Mouse (Mus musculus) gastrocnemius, postnatal 14 days (tissue): ENCODE measurements around the gene Slf1. TPM values are rescaled to one million over a fixed set of nuclear protein-coding genes. Genes with fewer than 3 reads are reported as not detected.
"Not testable (repeated sequence)": the region's sequence is repeated elsewhere in the genome, so short reads cannot be mapped to it uniquely, and the experiment has no call there.

Source experiments
- DNase-seq: peaks from one replicate; pipeline ENCODE4 v3.0.0; 2021; ENCODE audit warnings: mixed read lengths
- intact Hi-C: fragments of 180-260 bp; cut with DNase I; formaldehyde crosslinking; loops from one replicate; pipeline ENCODE4 v1.15.1; 2025; ENCODE audit warnings: low total_unique reads
- long read RNA-seq, 2 experiments: library from polyadenylated mRNA; stranded (forward); transcript quantifications; one replicate each; pipeline ENCODE4 v2.0.0; 2021
- total RNA-seq, 2 experiments: library from RNA; stranded (reverse); gene quantifications; 2 replicates each; pipeline ENCODE4 v1.2.3; 2021

Slf1 gene
- 1 to 10 TPM; 4.1 to 4.7 TPM for total RNA-seq
- long read RNA-seq, experiment 1, partial matches to known transcripts = 0 of 5 reads
- long read RNA-seq, experiment 1, other reads (novel, unspliced or antisense) = 1 of 5 reads
- long read RNA-seq, experiment 2, partial matches to known transcripts = 0 of 1 reads
- long read RNA-seq, experiment 2, other reads (novel, unspliced or antisense) = 0 of 1 reads

- DNase-seq = peak; percentile 86
- intact Hi-C loops = no loop called here
Measured at GRCm38 (mm10) chr13:77134931-77135620, at the start of gene Slf1, which contains the start of gene 2210408I21Rik. Gene Slf1 (minus strand): TSS chr13:77135473. Gene 2210408I21Rik (plus strand): TSS chr13:77135540.

- intact Hi-C loops = no loop called here
Measured at GRCm38 (mm10) chr13:77177931-77178330, 42.7 kb upstream of the Slf1 start.

GRCm38 (mm10) chr13:77140890-77141289 lies 5.6 kb upstream of the Slf1 start:
- no peak for DNase-seq
- intact Hi-C loops = no loop called here

More at GRCm38 (mm10) chr13:77177931-77178330, 42.7 kb upstream of the Slf1 start:
- no peak for DNase-seq

- intact Hi-C loops = no loop called here
- no peak for DNase-seq
Measured at GRCm38 (mm10) chr13:77135621-77135981, 328 bp upstream of the Slf1 start.

DNA sequence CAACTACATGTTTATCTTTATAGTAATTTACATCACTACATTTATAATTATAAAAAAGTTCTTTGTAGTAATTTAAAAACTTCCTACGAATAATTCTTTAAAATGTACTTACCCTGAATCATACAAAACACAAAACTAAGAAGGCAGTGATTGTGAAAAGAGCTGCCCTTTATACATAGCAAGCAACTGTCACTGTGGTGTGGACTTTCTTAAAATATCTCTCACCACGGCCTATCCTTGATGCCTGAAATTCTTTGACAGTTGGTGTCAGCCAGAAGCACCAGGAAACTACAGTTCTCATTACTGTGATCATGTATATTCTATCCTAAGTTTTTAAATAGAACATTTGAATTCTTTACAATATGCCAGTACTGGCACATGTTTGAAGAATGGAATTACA lies 4.1 kb downstream of the Slf1 start:
- no peak for DNase-seq
- intact Hi-C loops = no loop called here

DNA sequence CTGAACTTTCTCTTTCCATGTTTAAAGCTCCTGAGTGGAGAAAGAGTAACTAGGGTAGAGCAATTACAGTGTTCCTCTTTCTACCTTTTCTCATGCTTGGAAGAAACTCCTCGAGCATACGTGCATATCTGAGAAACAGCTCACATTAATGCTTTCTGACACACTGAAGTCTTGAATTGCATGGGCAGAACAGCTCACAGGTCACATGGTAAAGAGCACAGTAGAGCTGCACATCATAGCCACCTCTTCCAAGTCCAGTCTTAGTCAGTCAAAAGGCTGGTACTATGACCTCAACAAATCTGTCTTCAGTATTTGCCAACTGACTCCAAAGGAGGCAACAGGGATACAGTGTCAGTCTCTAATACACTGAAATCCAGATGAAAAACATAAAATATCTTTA lies 7.0 kb downstream of the Slf1 start:
- DNase-seq = no peak
- intact Hi-C loops = no loop called here

GRCm38 (mm10) chr13:77125159-77125558 lies 10.1 kb downstream of the Slf1 start:
- intact Hi-C loops = no loop called here

GRCm38 (mm10) chr13:77118695-77119094 lies 16.6 kb downstream of the Slf1 start:
- intact Hi-C loops = no loop called here
- DNase-seq = no peak

More at GRCm38 (mm10) chr13:77125159-77125558, 10.1 kb downstream of the Slf1 start:
- DNase-seq = no peak

GRCm38 (mm10) chr13:77107734-77108133 lies 27.5 kb downstream of the Slf1 start:
- intact Hi-C loops = no loop called here
- DNase-seq = no peak

DNA sequence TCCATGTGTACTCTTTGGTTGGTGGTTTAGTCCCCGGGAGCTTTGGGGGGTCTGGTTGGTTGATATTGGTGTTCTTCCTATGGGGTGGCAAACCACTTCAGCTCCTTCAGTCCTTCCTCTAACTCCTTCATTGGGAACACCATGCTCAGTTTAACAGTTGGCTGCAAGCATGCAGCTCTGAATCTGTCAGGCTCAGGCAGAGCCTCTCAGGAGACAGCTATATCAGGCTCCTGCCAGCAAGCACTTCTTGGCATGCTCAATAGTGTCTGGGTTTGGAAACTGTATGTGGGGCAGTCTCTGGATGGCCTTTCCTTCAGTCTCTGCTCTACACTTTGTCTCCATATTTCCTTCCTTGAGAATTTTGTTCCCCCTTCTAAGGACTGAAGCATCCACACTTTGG lies 42.4 kb downstream of the Slf1 start:
- DNase-seq, intact Hi-C loops: not testable (repeated sequence)

DNA sequence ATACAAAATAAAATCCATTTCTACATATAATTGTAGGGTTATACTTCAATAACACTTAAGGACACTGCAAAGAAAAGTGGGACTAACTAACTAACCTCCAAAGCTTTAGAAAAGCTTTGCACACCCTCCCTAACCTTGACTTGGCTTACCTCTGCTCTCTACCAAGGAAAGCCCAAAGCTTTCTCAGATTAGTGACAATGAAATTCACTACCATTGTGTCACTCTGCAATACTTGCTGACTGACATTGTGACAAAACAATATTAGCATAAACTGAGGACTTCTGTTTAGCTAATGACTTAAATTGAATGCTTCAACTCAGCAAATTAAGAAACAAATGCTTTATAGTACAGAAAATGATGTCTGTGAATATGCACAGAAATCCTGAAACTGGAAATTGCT lies 63.2 kb downstream of the Slf1 start:
- no peak for DNase-seq
- intact Hi-C loops = no loop called here

- no peak for DNase-seq
- intact Hi-C loops = no loop called here
Measured at GRCm38 (mm10) chr13:77068847-77069246, 66.4 kb downstream of the Slf1 start.

GRCm38 (mm10) chr13:77063221-77063620 lies 72.1 kb downstream of the Slf1 start:
- intact Hi-C loops = no loop called here
- DNase-seq = no peak

DNA sequence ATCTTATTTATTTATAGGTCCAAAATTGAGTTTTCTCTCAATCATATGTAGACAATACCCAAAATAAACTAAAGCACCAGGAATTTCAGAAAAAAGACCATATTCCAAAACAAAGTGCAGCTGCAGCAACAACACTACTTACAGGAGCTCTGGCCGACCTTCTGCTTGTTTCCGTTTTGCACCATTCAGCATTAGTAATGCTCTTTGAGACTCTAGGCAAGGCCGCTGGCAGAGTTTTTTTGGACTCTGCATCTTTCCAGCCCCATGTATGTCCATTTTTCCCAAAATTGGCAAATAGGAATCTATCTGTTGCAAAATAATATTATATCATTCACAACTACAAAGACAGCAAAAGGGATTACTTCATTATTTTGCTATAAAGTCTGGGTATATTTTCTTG lies 85.5 kb downstream of the Slf1 start:
- no peak for DNase-seq
- intact Hi-C loops = no loop called here

DNA sequence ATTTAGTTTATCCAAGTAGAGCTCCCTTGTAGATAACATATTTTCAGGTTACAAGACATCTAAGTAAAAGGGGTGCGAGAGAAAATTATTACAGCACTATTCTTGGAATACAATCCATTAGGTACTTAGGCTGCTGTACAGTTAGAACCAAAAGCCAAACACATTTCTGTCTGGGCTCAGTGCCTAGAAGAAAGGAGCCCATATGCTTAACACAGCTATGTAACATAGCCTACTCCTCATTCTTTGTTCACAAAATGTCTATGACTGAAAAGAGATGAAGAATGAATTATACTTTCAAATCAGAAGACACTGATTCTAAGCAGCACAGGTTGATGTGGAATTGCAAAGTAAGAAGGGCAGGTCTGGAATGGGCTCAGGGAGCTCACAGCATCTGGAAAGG lies 86.8 kb downstream of the Slf1 start:
- DNase-seq = no peak
- intact Hi-C loops = no loop called here

GRCm38 (mm10) chr13:77047179-77047931 lies 87.9 kb downstream of the Slf1 start:
- DNase-seq = no peak
- intact Hi-C loops = no loop called here

- intact Hi-C loops = no loop called here
- DNase-seq = no peak
Measured at GRCm38 (mm10) chr13:77046416-77046815, 88.9 kb downstream of the Slf1 start.

GRCm38 (mm10) chr13:77045375-77045774 lies 89.9 kb downstream of the Slf1 start:
- no peak for DNase-seq
- intact Hi-C loops = no loop called here

- DNase-seq = no peak
- intact Hi-C loops = no loop called here
Measured at GRCm38 (mm10) chr13:77043375-77043774, 91.9 kb downstream of the Slf1 start.

GRCm38 (mm10) chr13:77029594-77029993 lies 105.7 kb downstream of the Slf1 start:
- intact Hi-C loops = no loop called here

GRCm38 (mm10) chr13:77018851-77019250 lies 116.4 kb downstream of the Slf1 start:
- DNase-seq = no peak
- intact Hi-C loops = no loop called here

More at GRCm38 (mm10) chr13:77029594-77029993, 105.7 kb downstream of the Slf1 start:
- DNase-seq = no peak
